Mouse (Mus musculus): ENCODE data around the gene Dhx35.

The Dhx35 gene

GRCm38 (mm10) chr2:158794494-158795004 is at the start of gene Dhx35:
TSS of gene Dhx35 (plus strand) at chr2:158794807.
- DNase-seq: peak; percentile 88 to 94

- DNase-seq: no peak
Measured at GRCm38 (mm10) chr2:158745049-158745482, 49.5 kb upstream of the Dhx35 start.

- no peak for DNase-seq
Measured at GRCm38 (mm10) chr2:158746164-158746563, 48.4 kb upstream of the Dhx35 start.

GRCm38 (mm10) chr2:158749366-158749765 is 45.2 kb upstream of the Dhx35 start:
- no peak for DNase-seq

- no peak for DNase-seq
Measured at GRCm38 (mm10) chr2:158760231-158760630, 34.4 kb upstream of the Dhx35 start.

- no peak for DNase-seq
Measured at GRCm38 (mm10) chr2:158762339-158762738, 32.3 kb upstream of the Dhx35 start.

- DNase-seq: peak; percentile 85 to 88
Measured at GRCm38 (mm10) chr2:158767742-158768339, 26.8 kb upstream of the Dhx35 start, which contains the start of gene Fam83d. TSS of gene Fam83d (plus strand) at chr2:158768093.

GRCm38 (mm10) chr2:158768350-158768749 is 26.3 kb upstream of the Dhx35 start:
- peak; percentile 18 to 26 for DNase-seq

- no peak for DNase-seq
Measured at GRCm38 (mm10) chr2:158768771-158769170, 25.8 kb upstream of the Dhx35 start.

GRCm38 (mm10) chr2:158770126-158770757 is 24.4 kb upstream of the Dhx35 start:
- no peak for DNase-seq

- no peak for DNase-seq
Measured at GRCm38 (mm10) chr2:158771066-158771763, 23.4 kb upstream of the Dhx35 start.

- no peak for DNase-seq
Measured at GRCm38 (mm10) chr2:158772808-158773207, 21.8 kb upstream of the Dhx35 start.

- no peak for DNase-seq
Measured at GRCm38 (mm10) chr2:158774886-158775285, 19.7 kb upstream of the Dhx35 start.

GRCm38 (mm10) chr2:158776716-158777115 is 17.9 kb upstream of the Dhx35 start:
- DNase-seq: no peak

- DNase-seq: no peak
Measured at GRCm38 (mm10) chr2:158777490-158777889, 17.1 kb upstream of the Dhx35 start.

GRCm38 (mm10) chr2:158778349-158778748 is 16.3 kb upstream of the Dhx35 start:
- DNase-seq: no peak

- DNase-seq: no peak
Measured at GRCm38 (mm10) chr2:158781126-158781525, 13.5 kb upstream of the Dhx35 start.

- no peak for DNase-seq
Measured at GRCm38 (mm10) chr2:158786927-158787795, 7.4 kb upstream of the Dhx35 start.

GRCm38 (mm10) chr2:158795043-158795442 is 436 bp downstream of the Dhx35 start:
- no peak for DNase-seq

- DNase-seq: no peak
Measured at GRCm38 (mm10) chr2:158795875-158796274, 1.3 kb downstream of the Dhx35 start.

- DNase-seq: no peak
Measured at GRCm38 (mm10) chr2:158799328-158799727, 4.7 kb downstream of the Dhx35 start.

GRCm38 (mm10) chr2:158800788-158801187 is 6.2 kb downstream of the Dhx35 start:
- DNase-seq: no peak

GRCm38 (mm10) chr2:158803575-158803974 is 9.0 kb downstream of the Dhx35 start:
- no peak for DNase-seq
